Mouse (Mus musculus): ENCODE data around the gene Olfr1383. TPM values are rescaled to one million over a fixed set of nuclear protein-coding genes. Genes with fewer than 3 reads are reported as not detected.
"Not testable (repeated sequence)": the region's sequence is repeated elsewhere in the genome, so short reads cannot be mapped to it uniquely, and the experiment has no call there.

Olfr1383 gene
- total and polyA plus RNA-seq, 2 experiments from 2014 or later, result not detected

- H3K9ac ChIP-seq (replicated peaks; ENCODE audit: low read depth, low read length); H3K27me3 ChIP-seq (ENCODE audit: control insufficient read depth, insufficient read depth, low read length); DNase-seq (ENCODE audit: low spot score); H3K4me1 ChIP-seq (ENCODE audit: control insufficient read depth, insufficient read depth); H3K4me3 ChIP-seq (ENCODE audit: low read depth, low read length); H3K27ac ChIP-seq (ENCODE audit: low read depth); H3K9me3 ChIP-seq (replicated peaks; ENCODE audit: control insufficient read depth, low read length); H3K4me2 ChIP-seq (ENCODE audit: low read depth, low read length); H3K36me3 ChIP-seq (replicated peaks; ENCODE audit: control insufficient read depth, insufficient read depth, low read length): not testable (repeated sequence)
- TF ChIP-seq CTCF (IDR thresholded peaks at IDR 0.05; ENCODE audit: low read depth), result peak; percentile 44
- 78% methylated on average over 2 of the region's 2 CpGs for WGBS
- ATAC-seq (ENCODE audit: insufficient read depth, low read depth), result 0 out of 2 replicates have a peak, but pooled peaks have one; percentile 39
Measured at GRCm38 (mm10) chr11:49536631-49537030, 17.2 kb downstream of the Olfr1383 start.

DNA sequence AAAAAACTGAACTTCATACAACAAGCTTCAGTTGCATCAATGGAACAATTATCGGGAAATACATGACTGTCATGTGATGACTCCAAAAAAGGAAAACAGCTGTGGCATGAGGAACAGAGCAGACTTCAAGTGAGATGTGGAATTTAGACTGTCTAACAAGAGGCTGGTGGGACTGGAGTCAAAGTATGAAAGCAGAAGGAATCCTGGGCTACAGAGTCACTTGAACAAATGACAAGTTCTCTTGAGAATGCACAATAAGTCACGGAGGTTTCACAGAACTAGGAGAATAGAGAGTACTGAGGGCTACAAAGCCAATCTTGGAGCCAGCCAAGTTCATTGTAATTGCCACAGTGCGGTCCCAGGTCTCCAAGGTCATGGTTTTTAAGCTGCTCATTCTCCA lies 23.7 kb downstream of the Olfr1383 start, which contains the start of gene Olfr1381:
TSS of gene Olfr1381 (plus strand) at position 301 of the 400 bp plus-strand sequence.
- H3K4me2 ChIP-seq (ENCODE audit: low read depth, low read length); H3K36me3 ChIP-seq (replicated peaks; ENCODE audit: control insufficient read depth, insufficient read depth, low read length); ATAC-seq (ENCODE audit: insufficient read depth, low read depth); DNase-seq (ENCODE audit: low spot score); H3K4me3 ChIP-seq (ENCODE audit: low read depth, low read length); H3K9me3 ChIP-seq (replicated peaks; ENCODE audit: control insufficient read depth, low read length); H3K27me3 ChIP-seq (ENCODE audit: control insufficient read depth, insufficient read depth, low read length); H3K9ac ChIP-seq (replicated peaks; ENCODE audit: low read depth, low read length); H3K4me1 ChIP-seq (ENCODE audit: control insufficient read depth, insufficient read depth); H3K27ac ChIP-seq (ENCODE audit: low read depth): not testable (repeated sequence)
- 70% methylated on average over 3 of the region's 3 CpGs for WGBS

DNA sequence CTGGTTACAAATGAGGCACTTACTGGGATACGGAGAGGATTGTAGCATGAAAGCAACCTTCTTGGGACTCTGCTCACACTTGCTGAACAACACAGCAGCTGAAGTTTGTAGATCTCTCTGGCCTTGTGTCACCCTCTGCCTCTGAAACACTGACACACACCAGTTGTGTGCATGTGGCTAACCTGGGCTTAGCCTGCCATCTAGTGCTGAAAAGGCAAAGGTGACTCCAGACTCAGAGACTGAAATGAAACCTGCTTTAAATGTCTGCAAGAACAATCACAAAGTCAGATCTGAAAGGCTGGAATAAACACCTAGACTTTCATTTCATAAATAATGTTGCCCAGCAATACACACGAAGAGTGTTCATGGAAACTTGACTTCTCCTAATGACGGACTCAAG lies 34.6 kb downstream of the Olfr1383 start:
- H3K9ac ChIP-seq (replicated peaks; ENCODE audit: low read depth, low read length); DNase-seq (ENCODE audit: low spot score); H3K4me3 ChIP-seq (ENCODE audit: low read depth, low read length); ATAC-seq (ENCODE audit: insufficient read depth, low read depth); H3K27me3 ChIP-seq (ENCODE audit: control insufficient read depth, insufficient read depth, low read length); H3K4me1 ChIP-seq (ENCODE audit: control insufficient read depth, insufficient read depth); H3K36me3 ChIP-seq (replicated peaks; ENCODE audit: control insufficient read depth, insufficient read depth, low read length); H3K9me3 ChIP-seq (replicated peaks; ENCODE audit: control insufficient read depth, low read length); H3K27ac ChIP-seq (ENCODE audit: low read depth); H3K4me2 ChIP-seq (ENCODE audit: low read depth, low read length): not testable (repeated sequence)
- 69% methylated on average over 3 of the region's 3 CpGs for WGBS
- TF ChIP-seq CTCF (IDR thresholded peaks at IDR 0.05; ENCODE audit: low read depth), result peak; percentile 32

- not testable (repeated sequence) for H3K4me2 ChIP-seq (ENCODE audit: low read depth, low read length); H3K4me1 ChIP-seq (ENCODE audit: control insufficient read depth, insufficient read depth); H3K9ac ChIP-seq (replicated peaks; ENCODE audit: low read depth, low read length); H3K27ac ChIP-seq (ENCODE audit: low read depth); DNase-seq (ENCODE audit: low spot score); H3K36me3 ChIP-seq (replicated peaks; ENCODE audit: control insufficient read depth, insufficient read depth, low read length); H3K27me3 ChIP-seq (ENCODE audit: control insufficient read depth, insufficient read depth, low read length); H3K4me3 ChIP-seq (ENCODE audit: low read depth, low read length); ATAC-seq (ENCODE audit: insufficient read depth, low read depth); H3K9me3 ChIP-seq (replicated peaks; ENCODE audit: control insufficient read depth, low read length)
- WGBS, result 66% methylated on average over 5 of the region's 5 CpGs
Measured at GRCm38 (mm10) chr11:49556578-49556977, 37.1 kb downstream of the Olfr1383 start, which contains the start of gene Olfr1380. Olfr1380 (plus strand) TSS chr11:49556878.

GRCm38 (mm10) chr11:49575054-49575453 lies 55.6 kb downstream of the Olfr1383 start:
- not testable (repeated sequence) for ATAC-seq (ENCODE audit: insufficient read depth, low read depth); H3K4me1 ChIP-seq (ENCODE audit: control insufficient read depth, insufficient read depth); H3K9me3 ChIP-seq (replicated peaks; ENCODE audit: control insufficient read depth, low read length); H3K27ac ChIP-seq (ENCODE audit: low read depth); H3K4me2 ChIP-seq (ENCODE audit: low read depth, low read length); H3K36me3 ChIP-seq (replicated peaks; ENCODE audit: control insufficient read depth, insufficient read depth, low read length); H3K27me3 ChIP-seq (ENCODE audit: control insufficient read depth, insufficient read depth, low read length); H3K4me3 ChIP-seq (ENCODE audit: low read depth, low read length); H3K9ac ChIP-seq (replicated peaks; ENCODE audit: low read depth, low read length)
- TF ChIP-seq CTCF (IDR thresholded peaks at IDR 0.05; ENCODE audit: low read depth), result peak; percentile 21; the same call in 1 of the 2 replicates
- 37% methylated on average over 2 of the region's 2 CpGs for WGBS
- DNase-seq (ENCODE audit: low spot score), result peak; percentile 17

Other genes starting within 250 kb of the Olfr1383 start
- not detected in 2 replicates for gene Olfr1393, start 241.3 kb upstream of the Olfr1383 start, total RNA-seq (2014; rRNA removed; ENCODE audit: low replicate concordance)
- gene Olfr1393, start 241.3 kb upstream of the Olfr1383 start, polyA plus RNA-seq (2015; fragmentation: Nextera tagmentation; extraction: Ambion mirVana), result 0.19 and 0.30 TPM in 2 replicates
- gene Olfr1392, start 234.4 kb upstream of the Olfr1383 start, total RNA-seq (2014; rRNA removed; ENCODE audit: low replicate concordance), result not detected in 2 replicates
- gene Olfr1392, start 234.4 kb upstream of the Olfr1383 start, polyA plus RNA-seq (2015; fragmentation: Nextera tagmentation; extraction: Ambion mirVana), result not detected in 2 replicates
- gene Olfr10, start 214.9 kb upstream of the Olfr1383 start, total RNA-seq (2014; rRNA removed; ENCODE audit: low replicate concordance), result not detected in 2 replicates
- gene Olfr10, start 214.9 kb upstream of the Olfr1383 start, polyA plus RNA-seq (2015; fragmentation: Nextera tagmentation; extraction: Ambion mirVana), result not detected in 2 replicates
- not detected in 2 replicates for gene Olfr1391, start 196.9 kb upstream of the Olfr1383 start, total RNA-seq (2014; rRNA removed; ENCODE audit: low replicate concordance)
- gene Olfr1391, start 196.9 kb upstream of the Olfr1383 start, polyA plus RNA-seq (2015; fragmentation: Nextera tagmentation; extraction: Ambion mirVana), result not detected in 2 replicates
- not detected in 2 replicates for gene Olfr1390, start 184.5 kb upstream of the Olfr1383 start, total RNA-seq (2014; rRNA removed; ENCODE audit: low replicate concordance)
- not detected in 2 replicates for gene Olfr1390, start 184.5 kb upstream of the Olfr1383 start, polyA plus RNA-seq (2015; fragmentation: Nextera tagmentation; extraction: Ambion mirVana)
- gene Olfr1389, start 96.6 kb upstream of the Olfr1383 start, total RNA-seq (2014; rRNA removed; ENCODE audit: low replicate concordance), result not detected in 2 replicates
- not detected in 2 replicates for gene Olfr1389, start 96.6 kb upstream of the Olfr1383 start, polyA plus RNA-seq (2015; fragmentation: Nextera tagmentation; extraction: Ambion mirVana)
- not detected in 2 replicates for gene Olfr1388, start 83.0 kb upstream of the Olfr1383 start, total RNA-seq (2014; rRNA removed; ENCODE audit: low replicate concordance)
- gene Olfr1388, start 83.0 kb upstream of the Olfr1383 start, polyA plus RNA-seq (2015; fragmentation: Nextera tagmentation; extraction: Ambion mirVana), result not detected in 2 replicates
- not detected in 2 replicates for gene Olfr1387, start 64.3 kb upstream of the Olfr1383 start, total RNA-seq (2014; rRNA removed; ENCODE audit: low replicate concordance)
- gene Olfr1387, start 64.3 kb upstream of the Olfr1383 start, polyA plus RNA-seq (2015; fragmentation: Nextera tagmentation; extraction: Ambion mirVana), result not detected in 2 replicates
- not detected in 2 replicates for gene Olfr1386, start 54.6 kb upstream of the Olfr1383 start, total RNA-seq (2014; rRNA removed; ENCODE audit: low replicate concordance)
- not detected in 2 replicates for gene Olfr1386, start 54.6 kb upstream of the Olfr1383 start, polyA plus RNA-seq (2015; fragmentation: Nextera tagmentation; extraction: Ambion mirVana)
- not detected in 2 replicates for gene Olfr1385, start 30.6 kb upstream of the Olfr1383 start, total RNA-seq (2014; rRNA removed; ENCODE audit: low replicate concordance)
- not detected in 2 replicates for gene Olfr1385, start 30.6 kb upstream of the Olfr1383 start, polyA plus RNA-seq (2015; fragmentation: Nextera tagmentation; extraction: Ambion mirVana)
- not detected in 2 replicates for gene Olfr1384, start 12.9 kb upstream of the Olfr1383 start, total RNA-seq (2014; rRNA removed; ENCODE audit: low replicate concordance)
- not detected in 2 replicates for gene Olfr1384, start 12.9 kb upstream of the Olfr1383 start, polyA plus RNA-seq (2015; fragmentation: Nextera tagmentation; extraction: Ambion mirVana)
- not detected in 2 replicates for gene Olfr1382, start 8.6 kb downstream of the Olfr1383 start, total RNA-seq (2014; rRNA removed; ENCODE audit: low replicate concordance)
- gene Olfr1382, start 8.6 kb downstream of the Olfr1383 start, polyA plus RNA-seq (2015; fragmentation: Nextera tagmentation; extraction: Ambion mirVana), result not detected in 2 replicates
- not detected in 2 replicates for gene Olfr1381, start 23.8 kb downstream of the Olfr1383 start, total RNA-seq (2014; rRNA removed; ENCODE audit: low replicate concordance)
- not detected in 2 replicates for gene Olfr1381, start 23.8 kb downstream of the Olfr1383 start, polyA plus RNA-seq (2015; fragmentation: Nextera tagmentation; extraction: Ambion mirVana)
- gene Olfr1380, start 37.2 kb downstream of the Olfr1383 start, total RNA-seq (2014; rRNA removed; ENCODE audit: low replicate concordance), result not detected in 2 replicates
- gene Olfr1380, start 37.2 kb downstream of the Olfr1383 start, polyA plus RNA-seq (2015; fragmentation: Nextera tagmentation; extraction: Ambion mirVana), result not detected in 2 replicates
- 13.6 and 16.5 TPM in 2 replicates for gene Flt4, start 89.6 kb downstream of the Olfr1383 start, total RNA-seq (2014; rRNA removed; ENCODE audit: low replicate concordance)
- gene Flt4, start 89.6 kb downstream of the Olfr1383 start, polyA plus RNA-seq (2015; fragmentation: Nextera tagmentation; extraction: Ambion mirVana), result 3.2 and 3.3 TPM in 2 replicates
- gene Scgb3a1, start 144.0 kb downstream of the Olfr1383 start, total RNA-seq (2014; rRNA removed; ENCODE audit: low replicate concordance), result 2.0 and 82.4 TPM in 2 replicates
- gene Scgb3a1, start 144.0 kb downstream of the Olfr1383 start, polyA plus RNA-seq (2015; fragmentation: Nextera tagmentation; extraction: Ambion mirVana), result 2.0 and 301 TPM in 2 replicates
- gene Cnot6, start 193.1 kb downstream of the Olfr1383 start, total RNA-seq (2014; rRNA removed; ENCODE audit: low replicate concordance), result 21.4 and 36.6 TPM in 2 replicates
- gene Cnot6, start 193.1 kb downstream of the Olfr1383 start, polyA plus RNA-seq (2015; fragmentation: Nextera tagmentation; extraction: Ambion mirVana), result 19.6 and 19.8 TPM in 2 replicates

All from heart, postnatal 0 days (tissue).